Mouse (Mus musculus) C2C12 (cell line): ENCODE data around the gene Dhx29.

Experiments used
- CEBPB ChIP-seq: IDR thresholded peaks from one replicate; pipeline ENCODE4 v1.6.1; 2011; ENCODE audit warnings: low read depth, mild to moderate bottlenecking, control low read depth, moderate library complexity
- CTCF ChIP-seq: IDR thresholded peaks from one replicate; pipeline ENCODE4 v1.5.1; 2011; ENCODE audit not compliant: control insufficient read depth, insufficient read depth, insufficient read length
- FOSL1 ChIP-seq: IDR thresholded peaks from one replicate; pipeline ENCODE4 v1.8.0; 2011; ENCODE audit warnings: mild to moderate bottlenecking, low read length; ENCODE audit not compliant: poor library complexity, insufficient read depth, severe bottlenecking
- MAX ChIP-seq: IDR thresholded peaks from one replicate; pipeline ENCODE4 v1.6.1; 2011; ENCODE audit warnings: mild to moderate bottlenecking, control low read depth
- MYOD1 ChIP-seq: IDR thresholded peaks from one replicate; pipeline ENCODE4 v1.6.1; 2011; ENCODE audit warnings: low read depth; ENCODE audit not compliant: control insufficient read depth, insufficient read length
- MYOG ChIP-seq: IDR thresholded peaks from one replicate; pipeline ENCODE4 v1.6.1; 2011; ENCODE audit not compliant: control insufficient read depth, insufficient read length; ENCODE audit errors: extremely low read depth
- USF1 ChIP-seq: IDR thresholded peaks from one replicate; pipeline ENCODE4 v1.6.1; 2011; ENCODE audit warnings: low read depth, mild to moderate bottlenecking, control low read depth, moderate library complexity

- TF ChIP-seq CTCF (no peak), USF1 (no peak), MAX (no peak), FOSL1 (no peak), MYOG (no peak), CEBPB (no peak), MYOD1 (no peak)
These were observed 61.6 kb downstream of the Dhx29 start for GRCm38 (mm10) chr13:112988866-112989265.
